Mouse (Mus musculus): ENCODE results near the gene Rnf121. TPM values are rescaled to one million over a fixed set of nuclear protein-coding genes. Genes with fewer than 3 reads are reported as not detected.
"Not testable (repeated sequence)": the region's sequence is repeated elsewhere in the genome, so short reads cannot be mapped to it uniquely, and the experiment has no call there.

Rnf121 gene
- polyA plus RNA-seq, 1 experiment from 2014 or later, result 31.0 TPM

DNA sequence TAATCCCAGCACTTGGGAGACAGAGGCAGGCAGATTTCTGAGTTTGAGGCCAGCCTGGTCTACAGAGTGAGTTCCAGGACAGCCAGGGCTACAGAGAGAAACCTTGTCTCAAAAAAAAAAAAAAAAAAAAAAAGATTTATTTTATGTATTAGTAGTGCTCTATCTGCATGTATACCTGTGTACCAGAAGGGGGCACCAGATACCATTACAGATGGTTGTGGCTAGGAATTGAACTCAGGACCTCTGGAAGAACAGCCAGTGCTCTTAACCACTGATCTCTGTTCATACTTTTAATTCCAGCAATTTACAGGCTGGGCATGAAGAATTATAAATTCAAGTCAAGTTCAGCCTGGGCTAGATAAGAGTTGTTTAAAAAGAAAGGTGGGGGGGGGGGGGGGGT lies 16.7 kb downstream of the Rnf121 start:
- not testable (repeated sequence) for DNase-seq (ENCODE audit: low spot score); H3K4me3 ChIP-seq; H3K27ac ChIP-seq; H3K9me3 ChIP-seq (replicated peaks); H3K27me3 ChIP-seq (ENCODE audit: low read depth, poor library complexity, severe bottlenecking)
- Histone ChIP-seq H3K36me3 (peaks cover 53% of the 10 kb centered on the region), H3K4me1 (peaks cover 15% of the 10 kb centered on the region)

- peaks cover 15% of the 10 kb centered on the region for H3K4me1 ChIP-seq
These were observed 23.0 kb downstream of the Rnf121 start for GRCm38 (mm10) chr7:102042314-102042713.

DNA sequence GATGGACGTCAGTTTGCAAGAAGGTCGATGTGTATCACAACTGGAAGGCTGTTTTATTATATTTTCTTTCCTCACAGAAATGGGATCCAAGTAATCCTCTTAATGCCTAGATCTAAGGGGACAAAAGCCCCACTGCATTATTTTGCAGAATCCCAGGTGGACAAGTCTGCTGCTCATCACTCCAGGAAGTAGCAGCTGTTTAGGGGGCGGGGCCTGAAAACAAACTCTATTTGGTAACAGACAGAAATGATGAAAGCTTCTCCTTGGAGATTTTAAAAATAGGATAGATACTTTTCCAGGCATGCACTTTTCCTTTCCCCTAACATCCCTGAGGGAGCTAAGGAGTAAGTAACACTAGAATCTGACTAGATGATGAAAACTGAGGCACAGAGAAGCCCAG lies 28.0 kb downstream of the Rnf121 start:
- WGBS, result 96% methylated on average over 3 of the region's 3 CpGs
- Histone ChIP-seq H3K27ac (no peak overlapping the region), H3K9me3 (replicated peaks) (no peaks in the 10 kb centered on the region), H3K4me3 (no peak overlapping the region), H3K4me1 (no peaks in the 10 kb centered on the region), H3K27me3 (ENCODE audit: low read depth, poor library complexity, severe bottlenecking) (no peaks in the 10 kb centered on the region), H3K36me3 (peaks cover 97% of the 10 kb centered on the region)
- DNase-seq (ENCODE audit: low spot score), result no peak

More at GRCm38 (mm10) chr7:102042314-102042713, 23.0 kb downstream of the Rnf121 start:
- Histone ChIP-seq H3K27me3 (ENCODE audit: low read depth, poor library complexity, severe bottlenecking) (no peaks in the 10 kb centered on the region), H3K36me3 (peaks cover 62% of the 10 kb centered on the region), H3K9me3 (replicated peaks) (no peaks in the 10 kb centered on the region), H3K4me3 (no peak overlapping the region), H3K27ac (no peak overlapping the region)
- DNase-seq (ENCODE audit: low spot score), result no peak
- 90% methylated on average over 2 of the region's 2 CpGs for WGBS

DNA sequence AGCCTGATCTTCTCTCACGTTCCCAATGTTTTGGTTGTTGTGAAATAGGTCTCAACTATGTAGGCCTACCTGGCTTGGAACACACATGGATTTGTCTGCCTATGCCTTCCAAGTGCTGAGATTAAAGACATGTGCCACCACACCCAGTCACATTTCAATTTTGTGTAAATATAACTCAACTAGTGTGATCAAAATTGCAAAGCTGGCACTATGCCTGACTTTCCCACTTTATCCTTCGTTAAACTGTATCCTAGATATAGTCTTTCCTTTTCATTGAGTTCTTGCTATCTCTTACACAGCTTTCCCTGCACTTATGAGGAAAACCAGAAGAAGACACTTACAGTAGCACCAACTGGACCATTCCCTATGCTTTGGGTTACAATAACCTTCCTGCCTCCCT lies 29.7 kb downstream of the Rnf121 start:
- Histone ChIP-seq H3K36me3 (peaks cover 100% of the 10 kb centered on the region), H3K9me3 (replicated peaks) (no peaks in the 10 kb centered on the region), H3K27me3 (ENCODE audit: low read depth, poor library complexity, severe bottlenecking) (no peaks in the 10 kb centered on the region), H3K4me3 (no peak overlapping the region), H3K27ac (no peak overlapping the region), H3K4me1 (no peaks in the 10 kb centered on the region)
- 95% methylated on average over 2 of the region's 2 CpGs for WGBS
- no peak for DNase-seq (ENCODE audit: low spot score)

GRCm38 (mm10) chr7:102034904-102035303 lies 30.4 kb downstream of the Rnf121 start:
- DNase-seq (ENCODE audit: low spot score), result no peak
- no peak overlapping the region for H3K4me3 ChIP-seq
- no peaks in the 10 kb centered on the region for H3K4me1 ChIP-seq
- WGBS, result 94% methylated on average over 1 of the region's 1 CpGs
- no peaks in the 10 kb centered on the region for H3K9me3 ChIP-seq (replicated peaks)
- peaks cover 100% of the 10 kb centered on the region for H3K36me3 ChIP-seq
- no peak overlapping the region for H3K27ac ChIP-seq
- no peaks in the 10 kb centered on the region for H3K27me3 ChIP-seq (ENCODE audit: low read depth, poor library complexity, severe bottlenecking)

GRCm38 (mm10) chr7:102025187-102026119 lies 39.8 kb downstream of the Rnf121 start:
- H3K9me3 ChIP-seq (replicated peaks), result no peaks in the 10 kb centered on the region
- no peaks in the 10 kb centered on the region for H3K27me3 ChIP-seq (ENCODE audit: low read depth, poor library complexity, severe bottlenecking)
- peaks cover 92% of the 10 kb centered on the region for H3K36me3 ChIP-seq
- no peaks in the 10 kb centered on the region for H3K4me1 ChIP-seq
- no peak overlapping the region for H3K4me3 ChIP-seq
- WGBS, result 79% methylated on average over 2 of the region's 2 CpGs
- no peak overlapping the region for H3K27ac ChIP-seq
- DNase-seq (ENCODE audit: low spot score), result no peak

GRCm38 (mm10) chr7:102023821-102024220 lies 41.4 kb downstream of the Rnf121 start:
- Histone ChIP-seq H3K9me3 (replicated peaks) (no peaks in the 10 kb centered on the region), H3K4me1 (no peaks in the 10 kb centered on the region), H3K4me3 (no peak overlapping the region), H3K27me3 (ENCODE audit: low read depth, poor library complexity, severe bottlenecking) (no peaks in the 10 kb centered on the region), H3K36me3 (peaks cover 94% of the 10 kb centered on the region), H3K27ac (no peak overlapping the region)
- 96% methylated on average over 9 of the region's 9 CpGs for WGBS
- DNase-seq (ENCODE audit: low spot score), result no peak

DNA sequence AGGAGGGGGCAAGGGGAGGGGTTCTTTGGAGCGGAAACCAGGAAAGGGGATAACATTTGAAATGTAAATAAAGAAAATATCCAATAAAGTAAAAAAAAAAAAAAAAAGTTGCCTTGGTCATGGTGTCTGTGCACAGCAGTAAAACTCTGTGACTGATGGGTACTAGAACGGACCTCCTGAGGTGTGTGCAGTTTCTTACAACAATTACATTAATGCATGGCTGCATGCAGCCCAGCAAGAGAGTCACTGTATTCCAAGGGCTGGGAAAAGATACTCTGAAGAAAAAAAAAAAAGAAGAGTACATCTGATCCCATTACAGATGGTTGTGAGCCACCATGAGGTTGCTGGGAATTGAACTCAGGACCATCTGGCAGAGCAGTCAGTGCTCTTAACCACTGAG lies 44.3 kb downstream of the Rnf121 start:
- not testable (repeated sequence) for H3K9me3 ChIP-seq (replicated peaks); H3K27me3 ChIP-seq (ENCODE audit: low read depth, poor library complexity, severe bottlenecking); H3K27ac ChIP-seq; DNase-seq (ENCODE audit: low spot score); H3K4me1 ChIP-seq; H3K4me3 ChIP-seq
- peaks cover 98% of the 10 kb centered on the region for H3K36me3 ChIP-seq
- WGBS, result 96% methylated on average over 2 of the region's 2 CpGs

GRCm38 (mm10) chr7:102019362-102019761 lies 45.9 kb downstream of the Rnf121 start:
- H3K4me3 ChIP-seq, result no peak overlapping the region
- no peak for DNase-seq (ENCODE audit: low spot score)
- no peaks in the 10 kb centered on the region for H3K4me1 ChIP-seq
- H3K27ac ChIP-seq, result no peak overlapping the region
- 85% methylated on average over 3 of the region's 3 CpGs for WGBS
- no peaks in the 10 kb centered on the region for H3K27me3 ChIP-seq (ENCODE audit: low read depth, poor library complexity, severe bottlenecking)
- peaks cover 99% of the 10 kb centered on the region for H3K36me3 ChIP-seq
- no peaks in the 10 kb centered on the region for H3K9me3 ChIP-seq (replicated peaks)

DNA sequence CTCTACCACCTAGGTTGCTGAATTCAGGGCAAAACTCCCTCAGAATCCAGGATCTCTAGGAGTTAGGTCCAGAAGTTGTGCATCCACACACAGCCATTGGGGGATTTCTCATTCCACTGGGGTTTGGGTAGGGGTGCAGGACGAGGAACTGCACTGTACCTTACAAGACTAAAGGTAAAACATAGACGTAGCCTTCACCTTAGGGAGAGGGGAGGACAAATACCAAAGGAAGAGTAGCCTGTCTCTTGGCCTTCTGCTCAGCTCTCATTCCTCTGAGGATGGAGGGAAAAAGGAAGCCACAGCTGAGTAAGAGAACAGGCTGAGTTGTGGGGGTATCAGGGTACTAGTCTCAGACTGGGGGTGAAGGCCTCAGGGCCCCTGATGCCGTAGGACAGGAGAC lies 46.7 kb downstream of the Rnf121 start, which contains the start of gene Il18bp:
TSS of gene Il18bp (minus strand) at position 101 of the 400 bp plus-strand sequence.
- 91% methylated on average over 3 of the region's 3 CpGs for WGBS
- DNase-seq (ENCODE audit: low spot score), result no peak

GRCm38 (mm10) chr7:102018034-102018433 lies 47.2 kb downstream of the Rnf121 start:
- Histone ChIP-seq H3K4me1 (no peaks in the 10 kb centered on the region), H3K27ac (no peak overlapping the region), H3K27me3 (ENCODE audit: low read depth, poor library complexity, severe bottlenecking) (no peaks in the 10 kb centered on the region), H3K9me3 (replicated peaks) (no peaks in the 10 kb centered on the region), H3K36me3 (peaks cover 99% of the 10 kb centered on the region), H3K4me3 (no peak overlapping the region)
- DNase-seq (ENCODE audit: low spot score), result no peak
- WGBS, result 85% methylated on average over 7 of the region's 7 CpGs

More for the DNA sequence above, 46.7 kb downstream of the Rnf121 start, which contains the start of gene Il18bp:
- Histone ChIP-seq H3K4me1 (no peaks in the 10 kb centered on the region), H3K36me3 (peaks cover 99% of the 10 kb centered on the region), H3K27me3 (ENCODE audit: low read depth, poor library complexity, severe bottlenecking) (no peaks in the 10 kb centered on the region), H3K9me3 (replicated peaks) (no peaks in the 10 kb centered on the region), H3K27ac (no peak within 1 kb of the TSS), H3K4me3 (no peak within 1 kb of the TSS)

DNA sequence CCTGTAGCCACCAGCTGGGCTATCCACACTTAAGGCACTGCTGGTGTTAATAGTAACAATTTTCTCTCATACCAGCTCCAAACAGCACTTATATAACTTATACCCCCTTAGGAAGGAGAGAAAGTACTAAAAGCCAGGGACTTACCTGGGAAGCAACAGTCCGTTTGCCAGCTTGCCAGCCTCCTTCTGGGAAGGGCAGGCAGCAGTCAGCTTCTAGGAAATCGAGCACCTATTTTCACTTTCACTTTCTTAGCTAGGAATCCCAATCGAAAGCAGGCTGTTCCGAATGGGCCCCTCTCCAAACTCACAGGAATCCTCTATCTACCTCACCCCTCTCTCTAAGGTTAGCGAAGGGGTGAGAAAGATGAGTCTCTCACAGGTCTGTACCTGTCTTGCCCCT lies 47.8 kb downstream of the Rnf121 start:
- Histone ChIP-seq H3K27ac (no peak overlapping the region), H3K36me3 (peaks cover 99% of the 10 kb centered on the region), H3K27me3 (ENCODE audit: low read depth, poor library complexity, severe bottlenecking) (no peaks in the 10 kb centered on the region), H3K4me3 (no peak overlapping the region), H3K9me3 (replicated peaks) (no peaks in the 10 kb centered on the region), H3K4me1 (no peaks in the 10 kb centered on the region)
- 87% methylated on average over 5 of the region's 5 CpGs for WGBS
- no peak for DNase-seq (ENCODE audit: low spot score)

GRCm38 (mm10) chr7:102016936-102017335 lies 48.3 kb downstream of the Rnf121 start:
- Histone ChIP-seq H3K9me3 (replicated peaks) (no peaks in the 10 kb centered on the region), H3K4me1 (no peaks in the 10 kb centered on the region), H3K27me3 (ENCODE audit: low read depth, poor library complexity, severe bottlenecking) (no peaks in the 10 kb centered on the region), H3K36me3 (peaks cover 99% of the 10 kb centered on the region), H3K4me3 (no peak overlapping the region), H3K27ac (no peak overlapping the region)
- WGBS, result 88% methylated on average over 4 of the region's 4 CpGs
- no peak for DNase-seq (ENCODE audit: low spot score)

Data from limb, embryonic 10.5 days (tissue).